Mouse (Mus musculus): ENCODE data around the gene Ap5b1.

Gene Ap5b1

DNA sequence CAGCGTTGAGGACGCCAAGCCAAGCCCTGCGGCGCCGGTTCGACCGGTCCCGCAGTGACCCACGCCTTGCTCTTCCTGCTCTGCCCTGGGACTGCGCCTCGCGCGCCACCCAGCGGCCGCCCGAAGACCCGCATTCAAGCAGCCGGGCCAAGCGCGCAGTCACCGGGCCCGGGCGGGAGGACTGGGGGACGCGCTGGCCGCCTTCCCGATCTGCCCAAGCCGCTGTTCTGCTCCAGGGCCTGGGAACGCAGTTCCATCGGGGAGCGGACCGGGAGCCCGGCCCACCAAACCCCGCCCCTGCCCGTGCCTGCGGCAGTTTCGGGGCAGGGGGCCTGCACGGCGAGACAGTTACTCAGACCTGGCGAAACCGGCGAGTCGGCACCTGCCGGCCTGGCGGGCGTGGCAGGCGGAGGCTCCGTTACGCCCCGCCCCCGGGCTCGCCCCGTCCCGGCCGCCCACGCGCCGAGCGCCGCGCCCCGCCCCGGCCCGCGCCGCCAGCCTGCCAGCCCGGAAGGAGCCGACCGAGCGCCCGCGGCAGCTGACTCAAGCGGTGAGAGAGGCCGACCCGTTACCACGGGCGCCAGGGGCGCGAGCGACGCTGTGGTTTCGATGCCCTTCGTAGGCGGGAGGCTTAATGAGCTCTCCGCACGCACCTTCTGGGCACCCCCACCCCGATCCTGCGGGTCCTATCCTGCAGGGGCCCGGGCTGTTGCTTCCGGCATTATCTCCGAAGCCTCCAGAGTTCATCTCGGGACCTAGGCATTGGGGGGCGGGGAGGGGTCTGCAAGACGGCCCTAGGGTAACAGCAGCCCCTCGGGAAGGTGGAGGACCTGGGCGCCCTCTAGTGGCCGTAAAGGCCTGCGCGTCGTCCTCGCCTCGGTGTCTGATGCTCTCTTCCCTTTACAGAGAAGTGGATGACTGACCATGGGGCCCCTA lies at the start of gene Ap5b1:
Gene Ap5b1 (plus strand): TSS at position 492 of the 936 bp plus-strand sequence.
- Histone ChIP-seq H3K27me3 (ENCODE audit: insufficient read depth, low read length) (peaks cover 43% of the 10 kb centered on the region), H3K4me3 (replicated peaks; ENCODE audit: low read length) (peak within 1 kb of the TSS; percentile 91), H3K9me3 (ENCODE audit: low read length) (no peaks in the 10 kb centered on the region), H3K4me1 (replicated peaks; ENCODE audit: low read depth, low read length) (peaks cover 58% of the 10 kb centered on the region), H3K36me3 (ENCODE audit: insufficient read depth, low read length) (peaks cover 24% of the 10 kb centered on the region)
- TF ChIP-seq CTCF (conservative IDR thresholded peaks at IDR 0.05; ENCODE audit: low read length) (peak; percentile 75), NANOG (IDR thresholded peaks at IDR 0.05; ENCODE audit: borderline replicate concordance, low read length) (no peak)

DNA sequence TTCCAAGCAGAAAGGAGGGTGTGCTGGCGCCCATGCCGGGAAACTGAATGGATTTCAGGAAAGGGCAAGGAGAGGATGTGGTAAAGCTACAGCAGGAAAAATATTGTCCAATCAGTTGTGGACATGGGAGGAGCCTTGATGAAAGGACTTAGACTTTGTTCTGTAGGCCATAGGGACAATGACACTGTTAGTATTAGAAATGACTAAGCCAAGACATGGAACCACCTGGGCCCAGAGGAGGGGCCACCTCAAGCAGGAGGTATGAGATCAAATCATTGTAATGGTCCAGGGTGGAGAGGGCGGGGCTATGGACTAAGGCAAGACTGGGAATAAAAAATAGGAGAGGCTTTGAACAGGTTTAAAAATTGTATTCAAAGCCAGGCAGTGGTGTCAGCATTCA lies 49.1 kb upstream of the Ap5b1 start:
- TF ChIP-seq CTCF (conservative IDR thresholded peaks at IDR 0.05; ENCODE audit: low read length) (no peak), POU5F1 (IDR thresholded peaks at IDR 0.05; ENCODE audit: borderline replicate concordance, low read length) (no peak)

DNA sequence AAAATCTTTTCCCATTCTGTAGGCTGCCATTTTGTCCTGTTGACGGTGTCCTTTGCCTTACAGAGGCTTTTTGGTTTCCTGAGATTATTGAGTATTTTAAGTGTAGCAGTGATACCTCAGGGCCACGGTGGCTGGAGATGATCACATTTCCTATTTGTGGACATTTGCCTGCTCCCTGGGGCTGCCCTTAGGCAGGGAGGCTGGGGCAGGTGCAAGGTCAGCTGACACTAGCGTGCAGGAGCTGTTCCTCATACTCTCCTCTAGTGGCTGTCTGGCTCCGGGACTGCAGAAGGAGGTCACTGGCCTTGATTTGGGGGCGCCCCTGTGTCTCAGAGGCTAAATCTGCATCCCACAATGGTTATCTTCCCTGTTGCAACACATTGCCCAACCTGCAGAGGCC lies 42.6 kb upstream of the Ap5b1 start:
- Histone ChIP-seq H3K4me1 (replicated peaks; ENCODE audit: low read depth, low read length) (peaks cover 35% of the 10 kb centered on the region), H3K4me3 (replicated peaks; ENCODE audit: low read length) (no peak overlapping the region), H3K36me3 (ENCODE audit: insufficient read depth, low read length) (no peaks in the 10 kb centered on the region), H3K27me3 (ENCODE audit: insufficient read depth, low read length) (0 out of 2 replicates have a peak, but pooled peaks cover 2% of the 10 kb centered on the region), H3K9me3 (ENCODE audit: low read length) (no peaks in the 10 kb centered on the region)
- TF ChIP-seq CTCF (conservative IDR thresholded peaks at IDR 0.05; ENCODE audit: low read length) (no peak), NANOG (IDR thresholded peaks at IDR 0.05; ENCODE audit: borderline replicate concordance, low read length) (no peak), POU5F1 (IDR thresholded peaks at IDR 0.05; ENCODE audit: borderline replicate concordance, low read length) (no peak)

More for the DNA sequence above, 49.1 kb upstream of the Ap5b1 start:
- peaks cover 47% of the 10 kb centered on the region for H3K4me1 ChIP-seq (replicated peaks; ENCODE audit: low read depth, low read length)
- H3K4me3 ChIP-seq (replicated peaks; ENCODE audit: low read length): no peak overlapping the region
- H3K36me3 ChIP-seq (ENCODE audit: insufficient read depth, low read length): no peaks in the 10 kb centered on the region
- no peaks in the 10 kb centered on the region for H3K9me3 ChIP-seq (ENCODE audit: low read length)
- no peaks in the 10 kb centered on the region for H3K27me3 ChIP-seq (ENCODE audit: insufficient read depth, low read length)

DNA sequence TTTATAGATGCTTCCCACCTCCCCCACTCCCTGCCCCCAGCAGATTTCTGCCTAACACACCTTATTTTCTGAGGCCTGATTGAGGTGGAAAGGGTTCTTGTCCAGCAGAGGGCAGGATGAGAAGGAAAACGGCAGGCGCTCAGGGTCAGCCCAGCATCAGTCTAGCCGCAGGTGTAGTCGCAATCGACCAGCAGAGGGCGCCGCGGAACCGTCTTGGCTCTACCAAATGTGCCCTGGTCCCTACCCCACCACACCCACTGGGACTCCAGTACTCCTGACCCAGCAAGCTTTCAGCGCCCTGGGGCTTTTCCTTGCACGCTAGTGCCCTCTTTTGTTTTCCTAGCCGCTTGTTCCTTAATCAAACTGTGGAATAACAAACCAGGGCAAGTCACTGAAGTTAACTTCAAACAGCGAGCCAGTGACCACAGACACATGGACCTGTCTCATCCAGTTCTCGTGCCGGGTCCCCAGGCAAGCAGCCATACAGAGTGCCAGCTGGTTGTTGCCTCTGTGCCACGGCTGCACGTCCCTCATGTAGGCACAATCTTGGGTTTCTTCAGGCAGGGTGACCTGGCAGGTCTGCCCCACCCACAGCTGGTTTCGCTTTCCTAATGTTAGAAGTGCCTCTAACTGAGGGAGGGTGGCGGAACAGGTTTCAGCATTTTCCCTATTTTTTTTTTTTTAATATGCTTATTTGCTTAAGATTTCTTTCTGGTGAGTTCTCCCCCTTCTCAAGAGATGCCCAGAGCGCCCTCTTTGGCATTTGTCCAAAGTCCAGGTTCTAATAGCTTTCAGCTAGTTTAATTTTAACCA lies 38.3 kb upstream of the Ap5b1 start:
- Histone ChIP-seq H3K4me3 (replicated peaks; ENCODE audit: low read length) (peak overlapping the region; percentile 8; the same call in 1 of the 2 replicates), H3K4me1 (replicated peaks; ENCODE audit: low read depth, low read length) (peaks cover 31% of the 10 kb centered on the region), H3K9me3 (ENCODE audit: low read length) (no peaks in the 10 kb centered on the region), H3K36me3 (ENCODE audit: insufficient read depth, low read length) (no peaks in the 10 kb centered on the region), H3K27me3 (ENCODE audit: insufficient read depth, low read length) (peaks cover 29% of the 10 kb centered on the region)
- peak; percentile 88 for TF ChIP-seq CTCF (conservative IDR thresholded peaks at IDR 0.05; ENCODE audit: low read length)
- no peak for TF ChIP-seq POU5F1 (IDR thresholded peaks at IDR 0.05; ENCODE audit: borderline replicate concordance, low read length)

DNA sequence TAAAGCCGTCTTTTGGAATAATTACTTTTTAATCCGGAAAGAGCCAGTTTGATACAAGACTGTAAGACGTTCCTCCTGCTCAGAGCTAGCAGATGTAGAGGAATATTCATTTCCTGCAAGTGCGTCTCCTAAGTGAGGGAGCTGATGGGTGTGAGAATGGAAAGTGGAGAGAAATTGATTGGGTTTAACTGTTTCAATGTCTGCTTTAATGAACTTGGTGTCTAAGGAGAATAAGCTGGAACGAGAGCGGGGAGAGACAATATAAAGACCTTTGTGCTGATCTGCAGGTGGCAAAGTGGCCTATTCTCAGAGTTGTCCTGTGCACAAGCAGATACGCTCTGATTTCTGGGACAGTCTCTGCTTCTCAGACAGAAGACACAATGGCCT lies 37.7 kb upstream of the Ap5b1 start:
- Histone ChIP-seq H3K9me3 (ENCODE audit: low read length) (no peaks in the 10 kb centered on the region), H3K4me1 (replicated peaks; ENCODE audit: low read depth, low read length) (peaks cover 30% of the 10 kb centered on the region), H3K4me3 (replicated peaks; ENCODE audit: low read length) (no peak overlapping the region), H3K36me3 (ENCODE audit: insufficient read depth, low read length) (no peaks in the 10 kb centered on the region), H3K27me3 (ENCODE audit: insufficient read depth, low read length) (peaks cover 29% of the 10 kb centered on the region)
- TF ChIP-seq CTCF (conservative IDR thresholded peaks at IDR 0.05; ENCODE audit: low read length) (no peak), NANOG (IDR thresholded peaks at IDR 0.05; ENCODE audit: borderline replicate concordance, low read length) (peak; percentile 94)

DNA sequence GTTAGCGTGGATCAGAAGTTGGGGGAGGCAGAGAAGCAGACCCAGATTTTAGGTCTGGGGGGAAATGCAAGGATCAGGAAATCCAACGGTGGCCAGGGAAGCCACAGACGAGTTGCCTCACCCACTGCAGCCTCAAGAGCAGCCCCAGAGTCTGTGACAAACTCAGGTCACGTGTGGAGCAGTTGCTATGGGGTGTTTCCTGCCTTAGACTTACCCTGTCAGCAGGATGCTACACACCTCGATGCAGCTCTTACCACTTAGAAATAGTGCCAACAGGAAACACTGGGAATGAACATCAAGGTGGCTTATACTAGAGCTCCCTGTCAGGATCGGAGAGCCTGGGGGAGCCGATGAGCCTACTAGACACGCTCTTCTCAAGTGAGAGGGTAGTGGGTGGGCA lies 35.3 kb upstream of the Ap5b1 start:
- Histone ChIP-seq H3K36me3 (ENCODE audit: insufficient read depth, low read length) (no peaks in the 10 kb centered on the region), H3K4me3 (replicated peaks; ENCODE audit: low read length) (no peak overlapping the region), H3K27me3 (ENCODE audit: insufficient read depth, low read length) (peaks cover 29% of the 10 kb centered on the region), H3K9me3 (ENCODE audit: low read length) (no peaks in the 10 kb centered on the region), H3K4me1 (replicated peaks; ENCODE audit: low read depth, low read length) (peaks cover 21% of the 10 kb centered on the region)
- TF ChIP-seq CTCF (conservative IDR thresholded peaks at IDR 0.05; ENCODE audit: low read length): no peak
- TF ChIP-seq POU5F1 (IDR thresholded peaks at IDR 0.05; ENCODE audit: borderline replicate concordance, low read length): no peak
- TF ChIP-seq NANOG (IDR thresholded peaks at IDR 0.05; ENCODE audit: borderline replicate concordance, low read length): no peak

DNA sequence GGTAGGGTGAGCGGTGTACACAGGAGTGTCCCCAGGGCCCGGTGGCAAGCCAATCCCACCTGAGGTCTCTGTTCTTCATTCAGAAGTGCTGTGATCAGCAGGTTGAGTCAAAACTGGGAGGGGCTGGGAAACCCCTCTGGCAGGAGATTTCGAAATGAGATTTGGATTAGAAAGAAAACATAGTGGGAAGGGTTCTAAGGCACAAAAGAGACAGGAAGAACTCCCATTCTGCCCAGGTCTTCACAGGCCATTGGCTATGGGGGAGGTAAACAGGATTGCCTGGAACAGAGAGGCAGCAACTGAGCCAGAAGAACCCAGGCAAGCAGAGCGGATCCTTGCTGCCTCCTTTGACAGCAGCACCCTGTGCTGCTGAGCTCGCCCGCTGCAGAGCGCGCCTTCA lies 29.0 kb upstream of the Ap5b1 start:
- peaks cover 25% of the 10 kb centered on the region for H3K27me3 ChIP-seq (ENCODE audit: insufficient read depth, low read length)
- peak overlapping the region; percentile 32 for H3K4me3 ChIP-seq (replicated peaks; ENCODE audit: low read length)
- H3K9me3 ChIP-seq (ENCODE audit: low read length): no peaks in the 10 kb centered on the region
- H3K4me1 ChIP-seq (replicated peaks; ENCODE audit: low read depth, low read length): peaks cover 43% of the 10 kb centered on the region
- H3K36me3 ChIP-seq (ENCODE audit: insufficient read depth, low read length): no peaks in the 10 kb centered on the region
- no peak for TF ChIP-seq NANOG (IDR thresholded peaks at IDR 0.05; ENCODE audit: borderline replicate concordance, low read length)
- TF ChIP-seq POU5F1 (IDR thresholded peaks at IDR 0.05; ENCODE audit: borderline replicate concordance, low read length): no peak
- TF ChIP-seq CTCF (conservative IDR thresholded peaks at IDR 0.05; ENCODE audit: low read length): no peak

DNA sequence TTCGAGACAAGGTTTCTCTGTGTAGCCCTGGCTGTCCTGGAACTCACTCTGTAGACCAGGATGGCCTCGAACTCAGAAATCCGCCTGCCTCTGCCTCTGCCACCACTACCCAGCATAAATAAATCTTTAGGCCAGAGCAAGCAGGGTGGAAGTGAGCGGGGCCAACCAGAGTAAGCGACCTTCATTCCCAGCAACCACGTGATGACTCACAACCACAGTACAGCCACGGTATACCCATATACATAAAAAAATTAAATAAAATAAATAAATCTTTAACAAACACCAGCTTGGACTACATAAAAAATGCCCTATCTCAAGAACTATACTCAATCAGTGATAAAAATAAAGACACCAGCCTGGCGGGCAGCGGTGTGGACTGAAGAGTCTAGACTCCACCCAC lies 24.5 kb upstream of the Ap5b1 start:
- Histone ChIP-seq H3K4me3 (replicated peaks; ENCODE audit: low read length) (no peak overlapping the region), H3K9me3 (ENCODE audit: low read length) (no peaks in the 10 kb centered on the region), H3K36me3 (ENCODE audit: insufficient read depth, low read length) (no peaks in the 10 kb centered on the region), H3K4me1 (replicated peaks; ENCODE audit: low read depth, low read length) (peaks cover 46% of the 10 kb centered on the region), H3K27me3 (ENCODE audit: insufficient read depth, low read length) (peaks cover 16% of the 10 kb centered on the region)
- TF ChIP-seq CTCF (conservative IDR thresholded peaks at IDR 0.05; ENCODE audit: low read length): no peak
- no peak for TF ChIP-seq POU5F1 (IDR thresholded peaks at IDR 0.05; ENCODE audit: borderline replicate concordance, low read length)
- no peak for TF ChIP-seq NANOG (IDR thresholded peaks at IDR 0.05; ENCODE audit: borderline replicate concordance, low read length)
